Mouse (Mus musculus) splenic B cell, adult 2 months (primary cell): ENCODE results near the gene Sh2d7.
A peak's percentile ranks its signal among the peaks of the same experiment; 100 is the strongest.

Source experiments
- DNase-seq: peaks from one replicate; pipeline ENCODE4 v3.0.0-alpha.2; 2011; ENCODE audit warnings: low read depth, low spot score
- H3K27me3 ChIP-seq: 2 replicates; pipeline ENCODE4 v1.6.1; 2012; ENCODE audit warnings: mild to moderate bottlenecking, low read length, moderate library complexity, mixed read lengths; ENCODE audit not compliant: control insufficient read depth, poor library complexity, insufficient read depth, severe bottlenecking
- H3K36me3 ChIP-seq: 2 replicates; pipeline ENCODE4 v1.6.1; 2012; ENCODE audit warnings: mild to moderate bottlenecking, low read length, moderate library complexity, mixed read lengths; ENCODE audit not compliant: control insufficient read depth, poor library complexity, insufficient read depth, severe bottlenecking

The Sh2d7 gene

GRCm38 (mm10) chr9:54531421-54531820 is 7.4 kb upstream of the Sh2d7 start:
- Histone ChIP-seq H3K27me3 (no peaks in the 10 kb centered on the region), H3K36me3 (no peaks in the 10 kb centered on the region)
- no peak for DNase-seq

- DNase-seq, result no peak
- H3K36me3 ChIP-seq, result no peaks in the 10 kb centered on the region
- H3K27me3 ChIP-seq, result no peaks in the 10 kb centered on the region
Observed at GRCm38 (mm10) chr9:54532926-54533325, 5.9 kb upstream of the Sh2d7 start.

- Histone ChIP-seq H3K36me3 (no peaks in the 10 kb centered on the region), H3K27me3 (no peaks in the 10 kb centered on the region)
- no peak for DNase-seq
Observed at GRCm38 (mm10) chr9:54533975-54534374, 4.8 kb upstream of the Sh2d7 start.

GRCm38 (mm10) chr9:54536236-54536635 is 2.5 kb upstream of the Sh2d7 start:
- H3K27me3 ChIP-seq, result no peaks in the 10 kb centered on the region
- DNase-seq, result no peak
- no peaks in the 10 kb centered on the region for H3K36me3 ChIP-seq

GRCm38 (mm10) chr9:54537030-54537429 is 1.8 kb upstream of the Sh2d7 start:
- no peaks in the 10 kb centered on the region for H3K36me3 ChIP-seq
- no peaks in the 10 kb centered on the region for H3K27me3 ChIP-seq
- no peak for DNase-seq

- no peak for DNase-seq
- Histone ChIP-seq H3K36me3 (no peaks in the 10 kb centered on the region), H3K27me3 (no peaks in the 10 kb centered on the region)
Observed at GRCm38 (mm10) chr9:54537480-54537879, 1.3 kb upstream of the Sh2d7 start.

- no peak for DNase-seq
- no peaks in the 10 kb centered on the region for H3K27me3 ChIP-seq
- no peaks in the 10 kb centered on the region for H3K36me3 ChIP-seq
Observed at GRCm38 (mm10) chr9:54538244-54538643, 540 bp upstream of the Sh2d7 start.

GRCm38 (mm10) chr9:54540801-54541200 is 2.0 kb downstream of the Sh2d7 start:
- H3K36me3 ChIP-seq, result no peaks in the 10 kb centered on the region
- H3K27me3 ChIP-seq, result no peaks in the 10 kb centered on the region
- no peak for DNase-seq

- no peaks in the 10 kb centered on the region for H3K36me3 ChIP-seq
Observed at GRCm38 (mm10) chr9:54544212-54544953, 5.6 kb downstream of the Sh2d7 start.

GRCm38 (mm10) chr9:54544954-54545315 is 6.2 kb downstream of the Sh2d7 start:
- Histone ChIP-seq H3K27me3 (no peaks in the 10 kb centered on the region), H3K36me3 (no peaks in the 10 kb centered on the region)
- DNase-seq, result no peak

More at GRCm38 (mm10) chr9:54544212-54544953, 5.6 kb downstream of the Sh2d7 start:
- H3K27me3 ChIP-seq, result no peaks in the 10 kb centered on the region
- no peak for DNase-seq

- DNase-seq, result peak; percentile 64
- H3K36me3 ChIP-seq, result no peaks in the 10 kb centered on the region
Observed at GRCm38 (mm10) chr9:54547536-54547935, 8.8 kb downstream of the Sh2d7 start.

GRCm38 (mm10) chr9:54549433-54549832 is 10.6 kb downstream of the Sh2d7 start:
- Histone ChIP-seq H3K36me3 (no peaks in the 10 kb centered on the region), H3K27me3 (no peaks in the 10 kb centered on the region)
- no peak for DNase-seq

More at GRCm38 (mm10) chr9:54547536-54547935, 8.8 kb downstream of the Sh2d7 start:
- no peaks in the 10 kb centered on the region for H3K27me3 ChIP-seq

- Histone ChIP-seq H3K36me3 (no peaks in the 10 kb centered on the region), H3K27me3 (no peaks in the 10 kb centered on the region)
- peak; percentile 41 for DNase-seq
Observed at GRCm38 (mm10) chr9:54552409-54552808, 13.6 kb downstream of the Sh2d7 start.

GRCm38 (mm10) chr9:54555044-54555443 is 16.3 kb downstream of the Sh2d7 start:
- no peaks in the 10 kb centered on the region for H3K27me3 ChIP-seq
- peak; percentile 61 for DNase-seq
- H3K36me3 ChIP-seq, result no peaks in the 10 kb centered on the region

GRCm38 (mm10) chr9:54558731-54559130 is 19.9 kb downstream of the Sh2d7 start:
- Histone ChIP-seq H3K36me3 (no peaks in the 10 kb centered on the region), H3K27me3 (no peaks in the 10 kb centered on the region)
- DNase-seq, result no peak
